ENCODE assay signal across 20 mouse cellular contexts in the genomic region with DNA sequence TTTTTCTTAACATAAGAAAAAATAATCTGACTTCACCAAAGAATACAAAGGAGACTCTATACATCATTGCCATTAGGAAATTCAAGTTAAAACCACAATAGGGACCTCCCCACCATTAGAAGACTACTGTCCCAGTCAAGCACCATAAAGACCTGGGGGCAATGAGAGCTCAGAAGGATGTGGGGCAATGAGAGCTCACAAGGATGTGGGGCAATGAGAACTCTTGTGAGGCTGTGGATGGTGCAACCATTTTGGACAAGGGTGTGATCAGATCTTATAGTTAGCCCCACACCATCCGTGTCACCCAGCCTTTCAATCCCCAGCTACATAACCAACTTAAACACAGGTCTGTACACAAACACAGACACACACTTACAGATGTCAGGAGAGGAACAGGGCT. TPM values are rescaled to one million over a fixed set of nuclear protein-coding genes. Genes with fewer than 3 reads are reported as not detected.
"Had no signal": no experiment of that assay in that cellular context is flagged by ENCODE, and none has a peak within 500 bp of the region (broad histone marks: within the 10 kb centered on the region; RNA-seq: fewer than 3 reads in every experiment).

No protein-coding gene starts in this region.

- H3K4me3 ChIP-seq: layer of hippocampus, adult 2 months; left cerebral cortex, adult 2 months; limb, embryonic 12.5 days; limb, embryonic 15.5 days; midbrain, embryonic 12.5 days; midbrain, embryonic 15.5 days; neural tube, embryonic 13.5 days had no signal

- H3K9ac ChIP-seq: limb, embryonic 12.5 days; limb, embryonic 15.5 days; liver, embryonic 14.5 days; lung, embryonic 14.5 days; midbrain, embryonic 12.5 days; midbrain, embryonic 15.5 days; neural tube, embryonic 13.5 days had no signal

- DNase-seq: kidney, adult 2 months; kidney, postnatal 25 days; layer of hippocampus, postnatal 36 days; left cerebral cortex, postnatal 4 days; lung, embryonic 14.5 days; thymus, postnatal 36 days had no signal

- H3K4me1 ChIP-seq: limb, embryonic 12.5 days; limb, embryonic 15.5 days; midbrain, embryonic 12.5 days; midbrain, embryonic 15.5 days; neural tube, embryonic 13.5 days had no signal

- H3K27ac ChIP-seq: kidney, postnatal 0 days; layer of hippocampus, adult 2 months; left cerebral cortex, adult 2 months; limb, embryonic 12.5 days; limb, embryonic 15.5 days; liver, embryonic 14.5 days; macrophage; midbrain, embryonic 12.5 days; midbrain, embryonic 15.5 days; neural tube, embryonic 13.5 days; stomach, postnatal 0 days had no signal

- ATAC-seq: intestine, postnatal 0 days; lung, postnatal 0 days; midbrain, embryonic 15.5 days had no signal

- H3K27me3 ChIP-seq: limb, embryonic 12.5 days; limb, embryonic 15.5 days; midbrain, embryonic 12.5 days; midbrain, embryonic 15.5 days; neural tube, embryonic 13.5 days had no signal

- H3K9me3 ChIP-seq: limb, embryonic 12.5 days; limb, embryonic 15.5 days; midbrain, embryonic 12.5 days; midbrain, embryonic 15.5 days; neural tube, embryonic 13.5 days had no signal

- H3K4me2 ChIP-seq: limb, embryonic 12.5 days; limb, embryonic 15.5 days; lung, embryonic 14.5 days; midbrain, embryonic 12.5 days; midbrain, embryonic 15.5 days; neural tube, embryonic 13.5 days had no signal

- H3K36me3 ChIP-seq: limb, embryonic 12.5 days; limb, embryonic 15.5 days; midbrain, embryonic 12.5 days; midbrain, embryonic 15.5 days; neural tube, embryonic 13.5 days had no signal

RNA-seq across cellular contexts. Expression of a gene that starts 23.0 kb away (rescaled TPM):
- total RNA-seq: megakaryocyte-erythroid progenitor cell, adult 5-6 weeks had no signal
- polyA plus RNA-seq: kidney, adult 2 months; macrophage had no signal
